Mouse (Mus musculus) liver, embryonic 14.5 days (tissue): Measurements from ENCODE around the gene Erfe.

ENCODE experiments used
- CTCF ChIP-seq: IDR thresholded peaks from 2 replicates; pipeline ENCODE4 v1.5.1; 2016; ENCODE audit warnings: antibody characterized with exemption, low read depth, control low read depth
- EP300 ChIP-seq: IDR thresholded peaks from 2 replicates; pipeline ENCODE4 v1.6.1; 2016; ENCODE audit warnings: antibody characterized with exemption, low read depth

DNA sequence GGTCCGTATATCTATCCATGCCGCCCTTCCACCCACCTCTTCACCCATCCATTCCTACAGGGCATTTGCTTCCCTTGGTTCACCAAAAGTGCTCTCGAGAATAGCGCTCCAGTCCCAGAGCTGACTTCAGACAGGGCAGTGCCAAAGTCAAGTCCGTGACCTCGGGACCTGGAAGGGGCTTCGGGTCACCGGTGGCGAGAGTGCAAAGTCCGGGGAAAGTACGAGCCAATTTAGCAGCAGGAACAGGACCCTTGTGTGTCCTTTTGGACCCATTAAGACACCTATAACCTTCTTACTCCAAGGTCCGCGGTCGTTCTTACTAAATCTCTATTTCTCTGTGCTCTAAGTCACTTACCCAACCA, 47.3 kb downstream of the Erfe start:
- TF ChIP-seq CTCF = no peak
- no peak for TF ChIP-seq EP300
